Mouse (Mus musculus) forebrain, embryonic 15.5 days (tissue): Measurements from ENCODE around the gene H2afv. TPM values are rescaled to one million over a fixed set of nuclear protein-coding genes. Genes with fewer than 3 reads are reported as not detected.

Experiments
- ATAC-seq: fragments of 200-750 bp; cut with Nextera tagmentation; replicated peaks from 2 replicates; pipeline ENCODE4 v1.8.0; 2017; ENCODE audit warnings: mild to moderate bottlenecking, moderate TSS enrichment, moderate library complexity
- H3K27ac ChIP-seq: fragments of 300-500 bp; sonication (generic); replicated peaks from 2 replicates; pipeline ENCODE4 v1.5.1; 2015; ENCODE audit warnings: mild to moderate bottlenecking, inconsistent platforms
- H3K27me3 ChIP-seq: fragments of 300-500 bp; sonication (generic); 2 replicates; pipeline ENCODE4 v1.6.1; 2015; ENCODE audit warnings: inconsistent platforms
- H3K36me3 ChIP-seq: fragments of 300-500 bp; sonication (generic); 2 replicates; pipeline ENCODE4 v1.6.1; 2015; ENCODE audit warnings: mild to moderate bottlenecking, inconsistent platforms
- H3K4me1 ChIP-seq: fragments of 300-500 bp; sonication (generic); 2 replicates; pipeline ENCODE4 v1.6.1; 2015; ENCODE audit warnings: inconsistent platforms
- H3K4me2 ChIP-seq: fragments of 300-500 bp; sonication (generic); replicated peaks from 2 replicates; pipeline ENCODE4 v1.6.1; 2015; ENCODE audit warnings: mild to moderate bottlenecking, inconsistent platforms
- H3K4me3 ChIP-seq: fragments of 300-500 bp; sonication (generic); 2 replicates; pipeline ENCODE4 v1.5.1; 2015; ENCODE audit warnings: mild to moderate bottlenecking, inconsistent platforms
- H3K9ac ChIP-seq: fragments of 300-500 bp; sonication (generic); replicated peaks from 2 replicates; pipeline ENCODE4 v1.6.1; 2015; ENCODE audit warnings: mild to moderate bottlenecking, inconsistent platforms
- H3K9me3 ChIP-seq: fragments of 300-500 bp; sonication (generic); 2 replicates; pipeline ENCODE4 v1.6.1; 2016; ENCODE audit warnings: inconsistent platforms
- WGBS: fragments of 180-500 bp; shearing (Covaris S2); methylation state at CpG from one replicate; pipeline ENCODE4 v1.1.7; 2015; ENCODE audit warnings: mixed read lengths; 5-methylcytosine and 5-hydroxymethylcytosine counted together
- polyA plus RNA-seq: library from polyadenylated mRNA; unstranded; fragments of >200 nt; fragmentation: Nextera tagmentation; extraction: Ambion mirVana; gene quantifications from 2 replicates; pipeline ENCODE4 v1.2.1, GENCODE M21; 2015

Gene H2afv
- polyA plus RNA-seq, 1 experiment from 2014 or later = 576 TPM

GRCm38 (mm10) chr11:6479231-6479630 is 35.0 kb upstream of the H2afv start:
- WGBS = 86% methylated on average over 2 of the region's 2 CpGs
- H3K36me3 ChIP-seq = no peaks in the 10 kb centered on the region
- H3K27ac ChIP-seq = no peak overlapping the region
- no peaks in the 10 kb centered on the region for H3K27me3 ChIP-seq
- no peak overlapping the region for H3K4me2 ChIP-seq
- peaks cover 6% of the 10 kb centered on the region for H3K4me1 ChIP-seq
- ATAC-seq = no peak
- no peak overlapping the region for H3K9ac ChIP-seq
- no peak overlapping the region for H3K4me3 ChIP-seq
- no peaks in the 10 kb centered on the region for H3K9me3 ChIP-seq

GRCm38 (mm10) chr11:6477350-6477749 is 33.1 kb upstream of the H2afv start:
- no peak for ATAC-seq
- Histone ChIP-seq H3K4me1 (peaks cover 23% of the 10 kb centered on the region), H3K4me2 (no peak overlapping the region), H3K27me3 (no peaks in the 10 kb centered on the region), H3K36me3 (no peaks in the 10 kb centered on the region), H3K27ac (no peak overlapping the region), H3K9me3 (no peaks in the 10 kb centered on the region), H3K9ac (no peak overlapping the region), H3K4me3 (no peak overlapping the region)
- WGBS = 97% methylated on average over 1 of the region's 1 CpGs

GRCm38 (mm10) chr11:6476876-6477275 is 32.6 kb upstream of the H2afv start:
- no peaks in the 10 kb centered on the region for H3K9me3 ChIP-seq
- H3K27me3 ChIP-seq = no peaks in the 10 kb centered on the region
- peaks cover 28% of the 10 kb centered on the region for H3K4me1 ChIP-seq
- H3K4me3 ChIP-seq = no peak overlapping the region
- no peak overlapping the region for H3K4me2 ChIP-seq
- no peaks in the 10 kb centered on the region for H3K36me3 ChIP-seq
- WGBS = 76% methylated on average over 6 of the region's 6 CpGs
- H3K9ac ChIP-seq = no peak overlapping the region
- H3K27ac ChIP-seq = no peak overlapping the region
- no peak for ATAC-seq

- peaks cover 37% of the 10 kb centered on the region for H3K4me1 ChIP-seq
- no peaks in the 10 kb centered on the region for H3K9me3 ChIP-seq
- H3K4me3 ChIP-seq = peak within 1 kb of the TSS; percentile 99
- H3K36me3 ChIP-seq = no peaks in the 10 kb centered on the region
- H3K27me3 ChIP-seq = no peaks in the 10 kb centered on the region
- ATAC-seq = peak; percentile 95
- peak within 1 kb of the TSS; percentile 94 for H3K27ac ChIP-seq
- H3K9ac ChIP-seq = peak within 1 kb of the TSS; percentile 90
- WGBS = under 1% methylated on average over 44 of the region's 76 CpGs
- peak within 1 kb of the TSS; percentile 83 for H3K4me2 ChIP-seq
These were observed 31.7 kb upstream of the H2afv start, which contains the start of gene Purb for GRCm38 (mm10) chr11:6475867-6476484. Purb (minus strand) TSS chr11:6475917.

- Histone ChIP-seq H3K27ac (peak overlapping the region; percentile 94), H3K4me2 (peak overlapping the region; percentile 83), H3K4me1 (peaks cover 45% of the 10 kb centered on the region), H3K4me3 (peak overlapping the region; percentile 99), H3K36me3 (no peaks in the 10 kb centered on the region), H3K27me3 (no peaks in the 10 kb centered on the region), H3K9ac (peak overlapping the region; percentile 90), H3K9me3 (no peaks in the 10 kb centered on the region)
- peak; percentile 30 for ATAC-seq
- WGBS = under 1% methylated on average over 103 of the region's 109 CpGs
These were observed 30.9 kb upstream of the H2afv start for GRCm38 (mm10) chr11:6474874-6475731.

- Histone ChIP-seq H3K36me3 (no peaks in the 10 kb centered on the region), H3K27ac (peak overlapping the region; percentile 94), H3K9me3 (no peaks in the 10 kb centered on the region), H3K4me1 (peaks cover 50% of the 10 kb centered on the region), H3K4me2 (peak overlapping the region; percentile 83), H3K9ac (peak overlapping the region; percentile 90), H3K4me3 (peak overlapping the region; percentile 99), H3K27me3 (no peaks in the 10 kb centered on the region)
- ATAC-seq = no peak
- 36% methylated on average over 6 of the region's 6 CpGs for WGBS
These were observed 30.1 kb upstream of the H2afv start for GRCm38 (mm10) chr11:6474381-6474780.

GRCm38 (mm10) chr11:6472076-6472475 is 27.8 kb upstream of the H2afv start:
- ATAC-seq = no peak
- Histone ChIP-seq H3K4me3 (peak overlapping the region; percentile 99), H3K4me1 (peaks cover 68% of the 10 kb centered on the region), H3K27me3 (no peaks in the 10 kb centered on the region), H3K4me2 (peak overlapping the region; percentile 83), H3K9me3 (no peaks in the 10 kb centered on the region), H3K27ac (peak overlapping the region; percentile 49; the same call in 1 of the 2 replicates), H3K36me3 (peaks cover 2% of the 10 kb centered on the region), H3K9ac (peak overlapping the region; percentile 43)

- H3K36me3 ChIP-seq = peaks cover 8% of the 10 kb centered on the region
- no peaks in the 10 kb centered on the region for H3K27me3 ChIP-seq
- WGBS = 4% methylated on average over 1 of the region's 1 CpGs
- peak overlapping the region; percentile 83 for H3K4me2 ChIP-seq
- no peak for ATAC-seq
- peaks cover 69% of the 10 kb centered on the region for H3K4me1 ChIP-seq
- H3K9ac ChIP-seq = peak overlapping the region; percentile 38
- peak overlapping the region; percentile 49; the same call in 1 of the 2 replicates for H3K27ac ChIP-seq
- H3K9me3 ChIP-seq = no peaks in the 10 kb centered on the region
- peak overlapping the region; percentile 99 for H3K4me3 ChIP-seq
These were observed 27.2 kb upstream of the H2afv start for GRCm38 (mm10) chr11:6471493-6471892.

GRCm38 (mm10) chr11:6471054-6471453 is 26.8 kb upstream of the H2afv start:
- H3K27me3 ChIP-seq = no peaks in the 10 kb centered on the region
- peaks cover 69% of the 10 kb centered on the region for H3K4me1 ChIP-seq
- peak overlapping the region; percentile 99 for H3K4me3 ChIP-seq
- 32% methylated on average over 2 of the region's 2 CpGs for WGBS
- peaks cover 13% of the 10 kb centered on the region for H3K36me3 ChIP-seq
- no peak for ATAC-seq
- peak overlapping the region; percentile 83 for H3K4me2 ChIP-seq
- H3K9me3 ChIP-seq = no peaks in the 10 kb centered on the region
- H3K27ac ChIP-seq = peak overlapping the region; percentile 49; the same call in 1 of the 2 replicates
- H3K9ac ChIP-seq = peak overlapping the region; percentile 38

- Histone ChIP-seq H3K4me2 (no peak overlapping the region), H3K4me3 (no peak overlapping the region), H3K9me3 (no peaks in the 10 kb centered on the region), H3K36me3 (peaks cover 20% of the 10 kb centered on the region), H3K9ac (no peak overlapping the region), H3K27me3 (no peaks in the 10 kb centered on the region), H3K27ac (no peak overlapping the region), H3K4me1 (peaks cover 56% of the 10 kb centered on the region)
- ATAC-seq = no peak
- WGBS = 84% methylated on average over 2 of the region's 2 CpGs
These were observed 24.3 kb upstream of the H2afv start for GRCm38 (mm10) chr11:6468541-6468940.

- 25% methylated on average over 4 of the region's 4 CpGs for WGBS
- peak; percentile 78 for ATAC-seq
- H3K27me3 ChIP-seq = no peaks in the 10 kb centered on the region
These were observed 20.9 kb upstream of the H2afv start for GRCm38 (mm10) chr11:6465122-6465521.

GRCm38 (mm10) chr11:6463159-6463837 is 19.1 kb upstream of the H2afv start:
- Histone ChIP-seq H3K4me2 (no peak overlapping the region), H3K4me1 (peaks cover 12% of the 10 kb centered on the region), H3K27ac (no peak overlapping the region), H3K27me3 (no peaks in the 10 kb centered on the region), H3K9me3 (no peaks in the 10 kb centered on the region), H3K36me3 (peaks cover 20% of the 10 kb centered on the region), H3K9ac (no peak overlapping the region), H3K4me3 (no peak overlapping the region)
- ATAC-seq = no peak
- WGBS = 90% methylated on average over 6 of the region's 6 CpGs

More at GRCm38 (mm10) chr11:6465122-6465521, 20.9 kb upstream of the H2afv start:
- Histone ChIP-seq H3K4me1 (peaks cover 24% of the 10 kb centered on the region), H3K4me3 (no peak overlapping the region), H3K27ac (no peak overlapping the region), H3K4me2 (no peak overlapping the region), H3K9me3 (no peaks in the 10 kb centered on the region), H3K9ac (no peak overlapping the region), H3K36me3 (peaks cover 20% of the 10 kb centered on the region)
